Mouse (Mus musculus) inflammation-experienced regulatory T-cells, adult 16 weeks (primary cell): Measurements from ENCODE around the gene Arfrp1. TPM values are rescaled to one million over a fixed set of nuclear protein-coding genes. Genes with fewer than 3 reads are reported as not detected.

ENCODE experiments used
- polyA plus RNA-seq: library from polyadenylated mRNA; unstranded; fragments of 100-300 nt; shearing (Covaris generic); gene quantifications from one replicate; pipeline ENCODE4 v1.2.1, GENCODE M21; 2017

The Arfrp1 gene
- polyA plus RNA-seq = 169 TPM

DNA sequence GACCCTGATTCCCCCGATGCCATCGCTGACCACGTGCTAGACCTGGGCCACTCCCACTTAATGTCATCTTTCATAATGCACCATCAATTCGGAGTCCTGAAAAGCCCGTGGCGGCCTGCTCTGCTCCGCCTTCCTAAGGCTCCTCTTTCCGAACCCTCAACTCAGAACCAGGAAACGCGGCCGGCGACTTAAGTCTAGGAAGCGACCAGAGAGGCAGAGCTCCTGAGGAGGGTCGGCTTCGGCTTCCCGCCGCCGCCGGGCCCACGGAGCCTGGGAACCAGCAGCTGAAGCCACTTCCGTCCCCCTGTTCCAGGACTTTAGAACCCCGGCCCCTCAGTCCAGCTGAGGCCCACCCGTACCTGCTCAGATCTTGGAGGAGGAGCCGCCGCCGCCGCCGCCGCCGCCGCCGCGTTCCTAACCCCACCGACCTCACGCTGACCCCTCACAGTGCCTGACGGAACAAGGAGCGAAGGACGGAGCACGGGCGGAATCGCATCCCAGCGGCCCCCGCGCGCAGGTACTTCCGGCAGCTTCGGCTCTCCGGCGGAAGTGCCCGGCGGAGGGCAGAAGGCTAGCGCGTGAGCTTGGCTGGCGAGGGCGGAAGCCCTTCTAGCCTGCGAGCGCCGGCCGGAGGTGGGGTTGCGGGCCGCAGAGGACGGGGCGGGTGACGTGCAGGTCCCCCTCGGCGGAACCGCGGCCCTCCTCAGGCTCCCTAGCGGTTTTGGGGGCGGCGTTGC, at the start of gene Arfrp1, which contains the start of gene Zgpat:
Arfrp1 (minus strand) TSS at position 545 of the 737 bp plus-strand sequence.
Zgpat (plus strand) TSS at position 69 of the 737 bp plus-strand sequence.

DNA sequence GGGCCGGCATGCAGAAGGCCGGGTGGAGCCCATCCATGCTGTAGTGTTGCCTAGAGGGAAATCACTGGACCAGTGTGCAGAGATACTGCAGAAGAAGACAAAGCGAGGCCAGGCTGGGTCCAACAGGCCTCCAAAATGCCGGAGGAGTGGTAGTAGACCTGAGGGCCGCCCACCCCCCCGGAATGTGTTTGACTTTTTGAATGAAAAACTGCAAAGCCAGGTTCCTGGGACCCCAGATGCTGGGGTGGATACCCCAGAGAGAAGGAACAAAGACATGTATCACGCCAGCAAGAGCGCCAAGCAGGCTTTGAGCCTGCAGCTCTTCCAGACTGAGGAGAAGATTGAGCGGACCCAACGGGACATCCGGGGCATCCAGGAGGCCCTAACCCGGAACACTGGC, 14.6 kb upstream of the Arfrp1 start, which contains the start of gene Lime1:
Lime1 (plus strand) TSS at position 301 of the 400 bp plus-strand sequence.

DNA sequence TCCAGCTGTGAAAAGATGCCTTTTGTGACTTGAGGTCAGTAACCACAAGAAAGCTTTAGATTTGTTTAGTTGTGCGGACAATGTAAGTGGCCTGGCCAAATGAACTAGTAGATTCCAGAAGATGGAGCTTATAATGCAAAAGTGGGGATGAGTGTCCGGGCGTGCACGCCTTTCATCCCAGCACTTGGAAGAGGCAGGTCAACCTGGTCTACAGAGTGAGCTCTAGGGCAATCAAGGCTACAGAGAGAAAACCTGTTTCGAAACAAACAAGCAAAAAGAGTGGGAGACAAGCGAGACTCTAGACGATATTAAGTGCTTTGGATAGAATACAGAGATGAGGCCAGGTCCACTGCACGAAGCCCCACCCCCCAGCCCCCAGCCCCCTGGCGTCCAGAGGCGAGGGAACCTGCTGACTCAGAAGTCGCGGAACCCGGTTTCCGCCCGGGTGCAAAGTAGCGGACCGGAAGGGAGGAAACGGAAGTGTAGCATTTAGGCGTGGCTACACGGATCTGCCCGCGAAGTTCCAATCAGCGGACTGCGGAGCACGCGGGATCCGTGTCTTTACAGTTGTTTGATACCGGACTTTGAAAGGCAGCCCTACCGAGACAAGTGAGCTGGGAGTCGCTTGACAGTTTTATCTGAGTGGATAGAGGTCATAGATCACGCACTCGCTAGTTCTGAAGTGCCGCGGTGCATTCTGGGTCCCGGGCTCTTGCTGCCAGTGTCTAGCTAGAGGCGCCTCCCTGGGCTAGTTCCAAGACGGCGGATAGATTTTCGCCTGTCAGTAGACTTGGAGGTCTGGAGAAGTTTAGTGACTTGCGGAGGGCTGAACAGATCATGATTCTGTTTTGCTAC, 45.7 kb downstream of the Arfrp1 start, which contains the start of gene Rtel1:
Rtel1 (plus strand) TSS at position 492 of the 855 bp plus-strand sequence.

DNA sequence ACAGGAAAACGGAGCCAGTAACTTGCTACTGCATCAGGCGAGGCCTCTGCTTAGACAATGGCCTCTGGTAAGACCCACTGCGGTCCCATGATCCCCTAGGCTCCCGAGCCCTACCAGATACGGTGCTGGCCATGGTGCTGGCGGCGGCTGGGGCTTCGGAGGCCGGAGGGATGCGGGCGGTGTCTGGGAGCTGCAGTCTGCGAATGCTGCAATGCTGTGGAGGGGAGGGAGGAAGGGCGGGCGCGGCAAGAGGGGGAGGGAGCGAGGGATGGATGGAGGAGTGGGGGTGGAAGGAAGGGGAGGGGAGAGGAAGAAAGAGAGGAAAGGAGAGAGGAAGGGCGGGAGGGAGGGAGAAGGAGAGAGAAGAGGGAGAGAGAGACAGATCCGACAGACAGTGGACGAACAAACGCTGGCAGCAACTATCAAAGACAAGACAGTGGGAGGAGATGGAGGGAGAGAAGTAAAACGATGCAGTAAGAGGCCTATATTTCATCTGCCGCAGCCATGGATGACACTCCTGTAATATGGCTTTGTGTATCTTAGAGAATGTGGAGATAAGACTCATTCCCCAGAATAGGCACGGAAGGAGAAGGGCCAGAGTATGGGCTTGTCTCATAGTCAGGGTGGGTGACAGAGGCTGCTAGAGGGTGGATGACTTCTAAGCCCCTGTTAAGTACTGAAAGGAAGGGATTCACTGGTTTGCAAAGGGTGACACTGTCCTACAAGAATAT, 51.0 kb downstream of the Arfrp1 start, which contains the start of gene Stmn3:
Stmn3 (minus strand) TSS at position 421 of the 731 bp plus-strand sequence.

Other genes with a start within 250 kb of the Arfrp1 start
- not detected for gene Kcnq2, start 230.1 kb downstream of the Arfrp1 start, polyA plus RNA-seq
- gene Eef1a2, start 208.4 kb downstream of the Arfrp1 start, polyA plus RNA-seq = not detected
- 287 TPM for gene Ppdpf, start 178.2 kb downstream of the Arfrp1 start, polyA plus RNA-seq
- gene Ptk6, start 162.6 kb downstream of the Arfrp1 start, polyA plus RNA-seq = not detected
- 1.00 TPM for gene Srms, start 152.2 kb downstream of the Arfrp1 start, polyA plus RNA-seq
- gene Fndc11, start 145.4 kb downstream of the Arfrp1 start, polyA plus RNA-seq = 0.68 TPM
- gene Helz2, start 123.4 kb downstream of the Arfrp1 start, polyA plus RNA-seq = 16.5 TPM
- gene Gmeb2, start 77.4 kb downstream of the Arfrp1 start, polyA plus RNA-seq = 10.9 TPM
- gene Stmn3, start 50.9 kb downstream of the Arfrp1 start, polyA plus RNA-seq = not detected
- 78.0 TPM for gene Rtel1, start 45.7 kb downstream of the Arfrp1 start, polyA plus RNA-seq
- 114 TPM for gene Zgpat, start 476 bp downstream of the Arfrp1 start, polyA plus RNA-seq
- 343 TPM for gene Lime1, start 14.7 kb upstream of the Arfrp1 start, polyA plus RNA-seq
- gene Zbtb46, start 94.0 kb upstream of the Arfrp1 start, polyA plus RNA-seq = 1.9 TPM
- gene Abhd16b, start 127.8 kb upstream of the Arfrp1 start, polyA plus RNA-seq = not detected
- gene Tpd52l2, start 131.7 kb upstream of the Arfrp1 start, polyA plus RNA-seq = 93.7 TPM
- 122 TPM for gene Dnajc5, start 155.1 kb upstream of the Arfrp1 start, polyA plus RNA-seq
- gene Uckl1, start 219.5 kb upstream of the Arfrp1 start, polyA plus RNA-seq = 242 TPM
- 120 TPM for gene Prpf6, start 226.5 kb upstream of the Arfrp1 start, polyA plus RNA-seq
- gene Zfp512b, start 227.4 kb upstream of the Arfrp1 start, polyA plus RNA-seq = 17.0 TPM
- gene Samd10, start 233.8 kb upstream of the Arfrp1 start, polyA plus RNA-seq = 11.0 TPM